Mouse (Mus musculus) gastrocnemius, adult 2 months (tissue): ENCODE data around the gene Mpeg1. TPM values are rescaled to one million over a fixed set of nuclear protein-coding genes. Genes with fewer than 3 reads are reported as not detected.

ENCODE experiments used
- DNase-seq: peaks from one replicate; pipeline ENCODE4 v3.0.0; 2022
- H3K27ac ChIP-seq: fragments of 200-600 bp; 2 replicates; pipeline ENCODE4 v1.8.1; 2022; ENCODE audit warnings: mild to moderate bottlenecking
- H3K4me3 ChIP-seq: fragments of 200-600 bp; 2 replicates; pipeline ENCODE4 v1.8.1; 2022; ENCODE audit warnings: mild to moderate bottlenecking, moderate library complexity
- CTCF ChIP-seq: fragments of 200-600 bp; IDR thresholded peaks from 2 replicates; pipeline ENCODE4 v1.8.1; 2022; ENCODE audit warnings: antibody characterized with exemption, mild to moderate bottlenecking, moderate library complexity
- intact Hi-C: fragments of 180-260 bp; cut with DNase I; formaldehyde crosslinking; loops from one replicate; pipeline ENCODE4 v1.15.1; 2025
- total RNA-seq, 2 experiments: library from RNA; stranded (reverse); gene quantifications; 2 replicates each; pipeline ENCODE4 v1.2.3; 2021

The Mpeg1 gene
- total RNA-seq, 2 experiments from 2014 or later = 0.98 to 1.1 TPM

DNA sequence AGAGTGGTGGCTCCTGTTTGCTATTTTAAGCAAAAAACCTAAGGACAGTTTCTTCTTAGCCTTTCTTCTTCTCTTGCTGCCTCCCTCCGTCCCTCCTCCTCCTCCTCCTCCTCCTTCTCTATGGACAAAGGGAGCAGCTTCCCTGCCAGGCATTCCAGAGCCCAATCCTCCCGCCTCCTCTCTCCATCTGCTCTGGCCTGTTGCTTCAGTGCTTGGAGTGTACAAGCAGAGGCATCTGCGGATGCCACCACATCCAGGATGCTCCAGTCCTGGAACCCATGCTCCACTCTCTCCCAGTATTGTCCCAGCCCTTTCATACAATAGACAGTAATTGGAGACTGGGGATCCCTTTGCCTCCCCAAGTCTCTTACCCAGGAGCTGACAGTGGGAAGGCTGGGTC lies 39.5 kb downstream of the Mpeg1 start:
- intact Hi-C loops = loop anchor here (5.0 kb wide), 1 partner anchor 33 kb away; no protein-coding TSS in a partner anchor
- Histone ChIP-seq H3K27ac (peak overlapping the region; percentile 87), H3K4me3 (peak overlapping the region; percentile 90)
- TF ChIP-seq CTCF = no peak
- peak; percentile 68 for DNase-seq

DNA sequence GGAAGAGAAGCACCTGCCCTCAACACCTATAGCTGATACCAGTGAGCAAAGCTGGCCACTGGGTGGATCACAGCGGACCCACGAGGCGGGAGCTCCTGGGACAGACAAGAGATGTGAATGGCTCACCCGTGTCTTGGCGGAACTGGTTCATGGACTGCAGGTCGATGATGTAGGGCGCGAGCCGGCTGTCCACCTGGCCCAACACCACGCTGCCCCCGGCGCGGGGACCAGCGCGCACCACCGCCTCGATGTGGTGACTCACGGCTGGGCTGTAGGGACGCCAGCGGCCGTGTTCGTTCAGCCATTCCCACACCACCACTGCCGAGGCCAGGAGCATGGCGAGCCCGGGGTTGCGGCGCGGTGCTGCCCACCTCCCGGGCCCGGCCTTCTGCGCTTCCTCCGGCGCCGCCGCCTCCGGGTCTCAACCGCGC lies 40.3 kb downstream of the Mpeg1 start:
- DNase-seq = peak; percentile 66
- peak overlapping the region; percentile 87 for H3K27ac ChIP-seq
- H3K4me3 ChIP-seq = peak overlapping the region; percentile 90
- intact Hi-C loops = loop anchor here (5.0 kb wide), 1 partner anchor 34 kb away; no protein-coding TSS in a partner anchor
- TF ChIP-seq CTCF = no peak

DNA sequence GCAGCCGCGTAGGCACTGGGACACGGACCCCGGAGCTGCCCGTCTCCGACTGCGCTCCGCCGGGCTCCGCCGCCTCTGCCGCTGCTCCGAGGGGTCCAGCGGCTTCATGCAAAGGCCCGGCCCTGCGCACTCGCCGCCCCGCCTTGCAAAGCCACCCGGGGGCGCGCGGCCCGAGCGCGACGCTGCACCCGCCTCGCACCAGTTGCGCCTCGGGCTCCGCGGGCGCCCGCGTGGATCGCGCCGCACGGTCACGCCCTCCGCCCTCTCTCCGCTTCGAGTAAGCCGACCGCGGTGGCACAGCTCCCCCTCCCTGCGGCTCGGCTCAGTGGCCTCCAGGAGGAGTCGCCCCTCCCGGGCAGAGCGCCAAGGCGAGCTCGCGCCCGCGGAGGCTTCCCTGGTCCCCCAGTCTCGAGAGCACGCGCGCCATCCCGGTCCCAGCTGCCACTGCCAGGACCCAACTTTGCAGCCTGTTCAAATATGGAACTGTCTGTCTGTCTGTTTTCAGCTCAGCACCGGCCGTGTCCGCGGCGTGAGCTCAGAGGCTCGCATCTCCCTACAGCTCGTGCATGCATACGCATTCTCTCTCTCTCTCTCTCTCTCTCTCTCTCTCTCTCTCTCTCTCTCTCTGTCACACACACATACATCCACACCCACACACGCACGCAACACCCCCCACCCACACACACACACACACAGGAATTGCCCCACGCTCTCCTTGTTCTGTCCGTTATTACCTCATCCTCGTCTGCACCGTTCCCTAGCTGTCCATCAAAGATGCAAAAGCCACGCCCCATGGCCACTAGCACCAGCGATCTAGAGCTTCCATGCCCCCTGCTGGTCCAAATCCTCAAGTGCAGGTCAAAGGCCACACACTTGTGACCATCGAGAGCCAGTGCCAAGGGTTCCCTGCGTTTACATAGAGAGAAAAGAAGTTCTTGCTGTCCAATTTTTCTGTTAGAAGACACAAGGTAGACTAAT lies 41.1 kb downstream of the Mpeg1 start, which contains the start of gene Dtx4:
Gene Dtx4 (minus strand): TSS at position 85 of the 978 bp plus-strand sequence.
- H3K27ac ChIP-seq = peak within 1 kb of the TSS; percentile 87

DNA sequence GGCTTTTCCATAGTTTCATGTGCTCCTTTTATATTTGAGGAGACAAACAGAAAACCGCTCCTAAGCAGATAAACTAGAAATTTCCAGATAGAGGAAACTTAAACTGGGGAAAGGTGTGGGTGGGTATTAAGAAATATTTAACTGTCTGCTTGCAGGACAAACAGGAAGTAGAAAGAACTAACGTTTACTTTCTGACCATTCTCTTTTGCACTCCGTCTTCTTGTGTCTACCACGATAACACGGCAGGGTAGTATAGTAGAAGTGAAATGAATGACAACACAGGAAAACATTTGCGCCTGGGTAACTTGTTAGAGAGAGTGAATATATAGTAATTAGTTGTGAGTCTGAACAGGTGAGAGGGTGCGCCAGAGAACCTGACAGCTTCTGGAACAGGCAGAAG lies 42.2 kb downstream of the Mpeg1 start:
- Histone ChIP-seq H3K4me3 (no peak overlapping the region), H3K27ac (no peak overlapping the region)
- intact Hi-C loops = loop anchor here (5.0 kb wide), 1 partner anchor 35 kb away; no protein-coding TSS in a partner anchor
- DNase-seq = no peak
- no peak for TF ChIP-seq CTCF

More for the DNA sequence above, 41.1 kb downstream of the Mpeg1 start, which contains the start of gene Dtx4:
- intact Hi-C loops = loop anchor here (5.0 kb wide), 1 partner anchor 34 kb away; no protein-coding TSS in a partner anchor
- TF ChIP-seq CTCF = peak; percentile 86
- peak; percentile 95 for DNase-seq
- peak within 1 kb of the TSS; percentile 90 for H3K4me3 ChIP-seq

DNA sequence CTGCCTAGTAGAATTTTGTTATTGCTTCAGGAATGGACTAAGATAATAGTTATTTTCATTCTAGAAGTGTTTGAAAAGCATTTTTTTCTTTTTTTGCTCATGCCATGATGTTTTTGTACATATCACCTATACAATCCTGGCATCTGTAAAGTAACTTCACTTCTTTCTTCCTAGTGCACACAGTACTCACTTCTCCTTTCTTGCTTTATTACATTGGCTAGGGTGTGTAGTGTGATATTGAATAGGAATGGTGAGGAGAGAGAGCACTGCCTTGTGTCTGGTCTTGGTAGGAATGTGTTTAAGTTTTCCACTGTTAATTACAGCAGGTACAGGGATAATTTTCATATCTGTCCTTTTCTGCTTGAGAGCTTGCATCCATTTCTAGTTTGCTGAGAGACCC lies 54.0 kb downstream of the Mpeg1 start:
- no peak for TF ChIP-seq CTCF
- no peak for DNase-seq
- intact Hi-C loops = no loop called here
- Histone ChIP-seq H3K27ac (no peak overlapping the region), H3K4me3 (no peak overlapping the region)

Other genes with a start within 250 kb of the Mpeg1 start
- gene Olfr1432, start 228.2 kb upstream of the Mpeg1 start, total RNA-seq = not detected
- gene Olfr262, start 219.1 kb upstream of the Mpeg1 start, total RNA-seq = not detected
- not detected for gene Olfr235, start 199.7 kb upstream of the Mpeg1 start, total RNA-seq
- gene Olfr1434, start 180.9 kb upstream of the Mpeg1 start, total RNA-seq = not detected
- not detected for gene Olfr1436, start 161.6 kb upstream of the Mpeg1 start, total RNA-seq
- gene Olfr1437, start 135.7 kb upstream of the Mpeg1 start, total RNA-seq = not detected
- not detected for gene Olfr1438-ps1, start 124.9 kb upstream of the Mpeg1 start, total RNA-seq
- gene Olfr1440, start 73.5 kb upstream of the Mpeg1 start, total RNA-seq = not detected
- not detected for gene Olfr1441, start 43.3 kb upstream of the Mpeg1 start, total RNA-seq
- gene Pfpl, start 32.9 kb upstream of the Mpeg1 start, total RNA-seq = not detected
- gene Dtx4, start 40.7 kb downstream of the Mpeg1 start, total RNA-seq = 1 to 10 TPM; 3.9 to 4.2 TPM
- 1 to 10 TPM; 2.1 to 2.4 TPM for gene Fam111a, start 85.0 kb downstream of the Mpeg1 start, total RNA-seq
- gene Gm4952, start 139.2 kb downstream of the Mpeg1 start, total RNA-seq = not detected
- not detected for gene Glyat, start 172.5 kb downstream of the Mpeg1 start, total RNA-seq
- gene Olfr1442, start 209.7 kb downstream of the Mpeg1 start, total RNA-seq = not detected
- gene Olfr1443, start 217.3 kb downstream of the Mpeg1 start, total RNA-seq = not detected
- gene Keg1, start 235.0 kb downstream of the Mpeg1 start, total RNA-seq = not detected